Mouse (Mus musculus) embryonic facial prominence, embryonic 10.5 days (tissue): ENCODE data around the gene Ccdc57. TPM values are rescaled to one million over a fixed set of nuclear protein-coding genes. Genes with fewer than 3 reads are reported as not detected.
A peak's percentile ranks its signal among the peaks of the same experiment; 100 is the strongest.

Experiments
- DNase-seq: peaks from one replicate; pipeline ENCODE4 v3.0.0-alpha.2; 2017; ENCODE audit warnings: low spot score
- H3K27ac ChIP-seq: fragments of 300-500 bp; sonication (generic); replicated peaks from 2 replicates; pipeline ENCODE4 v1.5.1; 2016; ENCODE audit warnings: mild to moderate bottlenecking
- H3K27me3 ChIP-seq: fragments of 300-500 bp; sonication (generic); replicated peaks from 2 replicates; pipeline ENCODE4 v1.6.1; 2016; ENCODE audit warnings: low read depth, mild to moderate bottlenecking; ENCODE audit not compliant: poor library complexity, severe bottlenecking
- H3K36me3 ChIP-seq: fragments of 300-500 bp; sonication (generic); replicated peaks from 2 replicates; pipeline ENCODE4 v1.6.1; 2016; ENCODE audit warnings: mild to moderate bottlenecking, moderate library complexity
- H3K4me1 ChIP-seq: fragments of 300-500 bp; sonication (generic); 2 replicates; pipeline ENCODE4 v1.6.1; 2016
- H3K4me3 ChIP-seq: fragments of 300-500 bp; sonication (generic); 2 replicates; pipeline ENCODE4 v1.5.1; 2016; ENCODE audit warnings: mild to moderate bottlenecking, moderate library complexity
- H3K9me3 ChIP-seq: fragments of 300-500 bp; sonication (generic); 2 replicates; pipeline ENCODE4 v1.6.1; 2016; ENCODE audit warnings: mild to moderate bottlenecking
- WGBS: fragments of 180-500 bp; shearing (Covaris S2); methylation state at CpG from one replicate; pipeline ENCODE4 v1.1.7; 2016; 5-methylcytosine and 5-hydroxymethylcytosine counted together
- polyA plus RNA-seq: library from polyadenylated mRNA; unstranded; fragments of >200 nt; fragmentation: Nextera tagmentation; extraction: Ambion mirVana; gene quantifications from 2 replicates; pipeline ENCODE4 v1.2.1, GENCODE M21; 2016

Ccdc57 gene
- polyA plus RNA-seq, 1 experiment from 2014 or later: 6.8 TPM

DNA sequence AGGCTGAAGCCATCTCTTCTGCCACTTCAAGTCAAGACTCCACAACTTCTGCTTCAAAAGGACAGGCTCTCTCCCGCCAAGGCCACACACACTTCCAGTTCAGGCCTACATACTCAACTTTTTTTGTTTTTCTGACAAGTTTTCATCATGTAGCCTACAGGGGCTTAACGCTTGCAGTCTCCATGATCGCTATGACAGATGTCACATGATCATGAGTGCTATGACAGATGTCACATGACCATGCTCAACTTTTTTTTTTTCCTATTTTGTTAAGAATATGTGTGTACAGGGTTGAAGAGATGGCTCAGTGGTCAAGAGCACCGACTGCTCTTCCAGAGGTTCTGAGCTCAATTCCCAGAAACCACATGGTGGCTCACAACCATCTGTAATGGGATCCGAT, 14.9 kb downstream of the Ccdc57 start:
- no peak for DNase-seq
- no peaks in the 10 kb centered on the region for H3K9me3 ChIP-seq
- no peak overlapping the region for H3K27ac ChIP-seq
- H3K27me3 ChIP-seq: no peaks in the 10 kb centered on the region
- no peak overlapping the region for H3K4me3 ChIP-seq
- peaks cover 90% of the 10 kb centered on the region for H3K36me3 ChIP-seq
- H3K4me1 ChIP-seq: no peaks in the 10 kb centered on the region
- WGBS: 96% methylated on average over 5 of the region's 5 CpGs

- H3K27ac ChIP-seq: no peak overlapping the region
- H3K9me3 ChIP-seq: no peaks in the 10 kb centered on the region
- H3K27me3 ChIP-seq: no peaks in the 10 kb centered on the region
- WGBS: 80% methylated on average over 3 of the region's 3 CpGs
- no peak overlapping the region for H3K4me3 ChIP-seq
- H3K36me3 ChIP-seq: peaks cover 79% of the 10 kb centered on the region
- no peaks in the 10 kb centered on the region for H3K4me1 ChIP-seq
- DNase-seq: peak; percentile 19
Observed at GRCm38 (mm10) chr11:120916477-120916876, 16.2 kb downstream of the Ccdc57 start.

DNA sequence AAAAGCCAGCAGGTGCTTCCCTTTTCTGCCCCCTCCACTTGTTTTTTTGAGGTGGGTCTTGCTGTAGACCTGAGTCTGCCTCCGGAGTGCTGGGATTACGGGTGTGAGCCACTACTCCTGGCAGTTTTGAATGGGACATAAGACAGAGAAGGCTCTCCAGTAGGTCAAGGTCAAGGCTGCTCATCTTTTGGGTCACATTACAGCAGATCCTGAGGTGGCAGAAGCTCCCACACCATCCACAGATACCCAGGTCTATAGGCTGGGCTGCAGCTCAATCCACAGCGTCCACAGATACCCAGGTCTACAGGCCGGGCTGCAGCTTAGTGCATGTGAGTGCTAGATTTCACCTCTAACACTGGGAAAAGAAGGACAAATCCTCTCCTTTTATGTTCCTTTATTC, 18.9 kb downstream of the Ccdc57 start:
- no peak overlapping the region for H3K27ac ChIP-seq
- no peaks in the 10 kb centered on the region for H3K4me1 ChIP-seq
- no peaks in the 10 kb centered on the region for H3K9me3 ChIP-seq
- no peaks in the 10 kb centered on the region for H3K27me3 ChIP-seq
- WGBS: 92% methylated on average over 4 of the region's 4 CpGs
- peaks cover 53% of the 10 kb centered on the region for H3K36me3 ChIP-seq
- DNase-seq: no peak
- H3K4me3 ChIP-seq: no peak overlapping the region

DNA sequence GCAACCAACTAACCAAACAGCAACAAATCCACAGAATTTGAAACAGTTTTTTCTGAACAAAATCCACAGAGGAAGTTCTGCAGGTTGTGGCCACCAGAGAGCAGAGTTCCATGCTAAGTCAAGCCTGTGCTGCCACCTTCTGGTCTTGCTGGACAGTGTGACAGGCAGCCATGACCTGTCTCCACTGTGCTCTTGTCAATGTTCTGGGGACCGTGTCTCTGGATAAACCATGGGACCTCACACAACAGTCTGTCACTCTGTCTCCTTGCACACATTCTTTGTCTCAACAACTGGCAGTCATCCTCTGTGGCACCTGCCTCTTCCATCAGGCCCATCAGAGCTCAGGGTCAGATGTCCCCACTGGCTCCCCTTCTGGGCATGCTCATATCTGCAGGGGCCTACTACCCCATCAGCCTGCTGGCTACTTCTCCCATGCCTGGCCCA, 27.2 kb downstream of the Ccdc57 start:
- no peak overlapping the region for H3K27ac ChIP-seq
- whole genome bisulfite sequencing: 34% methylated on average over 1 of the region's 1 CpGs
- H3K4me3 ChIP-seq: peak overlapping the region; percentile 23; the same call in 1 of the 2 replicates
- H3K36me3 ChIP-seq: peaks cover 33% of the 10 kb centered on the region
- peak; percentile 72 for DNase-seq
- no peaks in the 10 kb centered on the region for H3K9me3 ChIP-seq
- H3K27me3 ChIP-seq: no peaks in the 10 kb centered on the region
- no peaks in the 10 kb centered on the region for H3K4me1 ChIP-seq

DNA sequence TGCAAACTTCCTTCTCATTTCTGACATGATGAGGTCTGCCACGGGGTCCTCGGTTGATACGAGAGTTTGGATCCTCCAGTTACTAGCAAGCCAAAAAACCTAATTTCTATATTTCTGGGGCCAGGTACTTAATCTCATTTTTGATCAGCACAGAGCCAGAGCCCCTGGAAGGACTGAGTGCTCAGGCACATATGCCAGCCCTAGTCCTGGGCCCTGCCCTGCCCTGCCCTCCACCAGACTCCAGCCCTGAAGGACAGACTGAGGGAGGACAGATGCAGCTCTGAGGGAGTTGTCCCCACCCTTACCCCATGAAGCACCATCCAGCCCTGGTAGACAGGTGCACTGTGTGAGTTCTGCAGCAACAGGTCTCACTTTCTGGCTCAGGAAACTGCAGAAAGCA, 28.1 kb downstream of the Ccdc57 start:
- Histone ChIP-seq H3K36me3 (peaks cover 33% of the 10 kb centered on the region), H3K9me3 (no peaks in the 10 kb centered on the region), H3K27me3 (no peaks in the 10 kb centered on the region), H3K27ac (no peak overlapping the region), H3K4me1 (no peaks in the 10 kb centered on the region), H3K4me3 (no peak overlapping the region)
- WGBS: 94% methylated on average over 3 of the region's 3 CpGs
- DNase-seq: no peak

DNA sequence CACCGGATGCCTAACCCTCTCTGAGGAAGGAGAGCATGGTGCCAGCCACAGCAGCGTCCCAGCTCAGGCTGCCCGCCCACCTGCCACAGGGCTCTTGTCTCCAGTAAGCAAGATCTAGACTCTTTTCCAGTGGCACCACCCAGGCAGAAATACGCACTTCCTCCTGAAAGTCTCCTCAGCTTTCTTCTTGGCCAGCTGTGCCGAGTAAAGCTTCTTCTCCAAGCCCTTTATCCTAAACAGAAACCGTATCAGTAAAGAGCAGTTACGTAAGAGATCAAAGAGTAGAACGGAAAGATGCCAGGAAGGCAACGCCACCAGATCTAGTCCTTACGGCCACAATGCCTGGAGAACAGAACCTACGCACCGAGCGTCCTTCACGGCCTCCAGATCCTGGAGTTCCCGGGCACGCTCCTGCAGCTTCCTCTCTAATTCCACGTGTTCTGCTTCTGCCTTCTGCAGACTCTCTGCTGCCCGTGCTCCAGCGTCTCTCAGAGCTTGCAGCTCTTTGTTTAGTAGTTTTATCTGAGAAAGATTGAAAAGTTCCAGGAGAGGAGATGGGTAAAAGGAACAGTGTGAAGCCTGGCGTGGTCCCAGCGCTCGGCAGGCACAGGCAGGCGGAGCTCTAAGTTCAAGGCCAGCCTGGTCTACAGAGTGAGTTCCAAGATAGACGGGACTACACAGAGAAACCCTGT, 29.4 kb downstream of the Ccdc57 start:
- 88% methylated on average over 24 of the region's 24 CpGs for WGBS
- DNase-seq: no peak
- Histone ChIP-seq H3K27me3 (no peaks in the 10 kb centered on the region), H3K27ac (no peak overlapping the region), H3K36me3 (peaks cover 38% of the 10 kb centered on the region), H3K4me3 (no peak overlapping the region), H3K4me1 (no peaks in the 10 kb centered on the region), H3K9me3 (no peaks in the 10 kb centered on the region)

- WGBS: 57% methylated on average over 10 of the region's 10 CpGs
- no peaks in the 10 kb centered on the region for H3K9me3 ChIP-seq
- H3K27ac ChIP-seq: no peak overlapping the region
Observed at GRCm38 (mm10) chr11:120902487-120903142, 30.1 kb downstream of the Ccdc57 start.

DNA sequence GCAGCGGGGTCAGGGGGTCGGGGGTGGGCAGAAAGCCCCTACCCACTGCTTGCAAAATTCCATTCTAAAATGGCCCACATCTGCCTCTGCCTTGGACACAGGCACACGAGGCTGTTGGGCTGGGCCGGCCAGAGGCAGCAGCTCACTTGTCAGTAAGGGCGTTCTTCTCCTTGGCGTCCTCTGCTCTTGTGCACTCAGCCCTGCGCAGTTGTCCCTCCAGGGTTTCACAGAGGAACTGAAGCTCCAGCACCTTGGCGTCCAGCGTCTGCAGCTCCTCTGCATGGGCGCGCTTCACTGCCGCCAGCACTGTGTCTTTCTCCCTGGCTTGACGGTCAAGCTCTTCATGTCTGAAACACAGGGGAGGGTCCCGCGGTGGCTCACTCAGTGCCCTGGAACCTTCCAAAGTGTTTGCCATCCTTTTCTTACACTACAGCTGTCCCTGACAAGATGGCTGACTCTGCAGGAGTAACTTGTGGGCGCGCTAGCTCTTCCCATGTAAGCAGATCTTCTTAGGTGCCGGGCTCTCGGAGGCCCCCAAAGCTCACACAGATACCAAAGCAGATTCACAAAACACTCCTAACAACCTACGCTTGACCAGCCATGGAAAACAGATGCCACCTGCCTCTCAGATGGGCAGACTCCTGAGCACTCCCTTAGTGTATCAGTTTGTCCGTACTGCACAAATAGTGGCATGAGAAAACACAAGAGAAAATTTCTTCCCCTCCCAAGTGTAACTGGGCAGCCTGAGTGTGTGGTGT, 30.8 kb downstream of the Ccdc57 start:
- H3K27me3 ChIP-seq: no peaks in the 10 kb centered on the region
- DNase-seq: no peak
- H3K4me1 ChIP-seq: no peaks in the 10 kb centered on the region
- 81% methylated on average over 21 of the region's 21 CpGs for WGBS
- H3K4me3 ChIP-seq: no peak overlapping the region
- peaks cover 40% of the 10 kb centered on the region for H3K36me3 ChIP-seq
- 0 out of 2 replicates have a peak overlapping the region, but pooled peaks have one; percentile 30 for H3K27ac ChIP-seq
- no peaks in the 10 kb centered on the region for H3K9me3 ChIP-seq

More at GRCm38 (mm10) chr11:120902487-120903142, 30.1 kb downstream of the Ccdc57 start:
- no peak for DNase-seq
- Histone ChIP-seq H3K4me3 (no peak overlapping the region), H3K27me3 (no peaks in the 10 kb centered on the region), H3K36me3 (peaks cover 40% of the 10 kb centered on the region), H3K4me1 (no peaks in the 10 kb centered on the region)

DNA sequence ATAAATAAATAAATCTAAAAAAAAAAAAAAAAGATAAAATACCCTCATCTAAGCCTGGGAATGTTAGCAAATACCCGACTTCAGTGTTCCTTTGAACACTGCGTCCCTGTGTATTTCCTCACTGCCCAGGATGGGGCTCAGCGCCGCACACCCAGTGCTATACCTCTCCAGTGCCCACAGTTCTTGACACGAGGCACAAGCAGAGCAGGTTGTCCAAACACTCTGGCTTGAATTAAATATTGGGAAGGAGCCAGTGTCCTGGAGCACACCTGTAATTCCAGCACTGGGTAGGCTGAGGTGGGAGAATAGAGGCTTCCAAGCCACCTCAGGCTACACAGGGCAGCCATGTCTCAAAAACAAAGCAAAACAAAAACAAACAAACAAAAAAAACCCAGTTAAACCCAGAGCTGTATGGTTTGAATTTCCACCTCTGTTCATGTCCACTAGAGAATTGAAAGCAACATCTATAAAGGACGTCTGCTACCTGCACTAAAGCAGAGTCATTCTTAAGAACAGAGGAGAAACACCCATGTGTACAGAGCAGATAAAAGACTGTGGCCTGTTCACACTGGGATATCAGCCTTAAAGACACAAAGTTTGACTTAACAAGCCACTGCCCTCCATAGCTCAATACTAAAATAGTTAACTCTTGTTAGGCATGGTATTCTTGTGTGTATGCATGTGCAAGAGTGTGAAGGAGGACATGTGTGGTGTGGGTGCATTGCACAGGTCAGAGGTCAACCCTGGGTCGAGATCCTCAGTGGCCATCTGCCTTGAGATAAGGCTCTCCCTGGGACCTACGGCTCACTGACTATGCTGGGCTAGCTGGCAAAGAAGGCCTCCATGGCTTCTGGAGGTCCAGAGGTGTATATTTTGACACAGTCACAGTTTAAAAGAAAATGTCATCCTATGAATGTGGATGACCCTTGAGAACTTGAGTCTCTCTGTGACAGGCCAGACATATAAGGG, 32.1 kb downstream of the Ccdc57 start:
- Histone ChIP-seq H3K36me3 (peaks cover 52% of the 10 kb centered on the region), H3K4me1 (no peaks in the 10 kb centered on the region), H3K9me3 (no peaks in the 10 kb centered on the region), H3K27ac (no peak overlapping the region), H3K4me3 (no peak overlapping the region), H3K27me3 (no peaks in the 10 kb centered on the region)
- DNase-seq: no peak
- 89% methylated on average over 8 of the region's 8 CpGs for WGBS

DNA sequence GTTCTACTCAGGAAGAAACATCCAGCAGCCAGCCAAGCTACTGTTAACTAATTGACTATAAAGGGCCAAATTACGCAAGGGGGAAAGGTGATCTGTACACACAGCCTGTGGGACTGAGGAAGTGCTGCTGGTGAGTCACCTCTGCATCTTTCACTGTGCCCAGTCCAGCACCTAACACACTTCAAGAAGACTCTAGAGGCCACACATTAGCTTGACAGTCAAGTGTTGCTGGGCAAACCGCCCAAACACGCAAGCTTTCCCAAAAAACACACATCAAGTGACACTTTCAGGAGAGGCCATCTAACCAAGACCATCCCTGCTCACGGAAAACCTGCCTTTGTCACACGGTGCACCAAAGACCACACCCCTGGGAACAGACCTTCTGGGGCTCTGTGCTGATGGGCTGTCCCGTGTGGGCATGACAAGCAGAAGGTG, 34.5 kb downstream of the Ccdc57 start:
- peaks cover 73% of the 10 kb centered on the region for H3K36me3 ChIP-seq
- no peak overlapping the region for H3K4me3 ChIP-seq
- no peaks in the 10 kb centered on the region for H3K4me1 ChIP-seq
- no peak overlapping the region for H3K27ac ChIP-seq
- H3K27me3 ChIP-seq: no peaks in the 10 kb centered on the region
- 89% methylated on average over 6 of the region's 6 CpGs for WGBS
- H3K9me3 ChIP-seq: no peaks in the 10 kb centered on the region
- no peak for DNase-seq

DNA sequence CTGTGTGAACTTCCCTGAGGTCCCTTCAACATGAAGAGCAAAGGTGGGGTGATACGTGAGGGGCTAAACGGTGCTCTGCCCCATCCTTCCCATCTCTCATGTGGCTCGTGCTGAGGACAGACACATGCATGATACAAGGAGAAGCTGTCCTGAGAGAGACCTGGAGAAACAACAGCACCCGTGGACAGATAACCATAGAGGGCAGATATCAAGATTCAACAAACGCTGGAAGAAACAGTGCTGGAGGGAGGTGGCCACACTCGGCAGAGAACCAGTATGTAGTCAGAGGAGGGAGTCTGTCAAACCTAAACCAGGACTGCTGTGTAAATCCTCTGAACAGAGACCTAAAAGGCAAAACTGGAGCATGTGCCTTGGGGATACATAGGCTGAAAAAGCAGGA, 37.2 kb downstream of the Ccdc57 start:
- H3K27ac ChIP-seq: no peak overlapping the region
- H3K36me3 ChIP-seq: peaks cover 73% of the 10 kb centered on the region
- H3K9me3 ChIP-seq: no peaks in the 10 kb centered on the region
- 93% methylated on average over 6 of the region's 6 CpGs for WGBS
- H3K4me1 ChIP-seq: no peaks in the 10 kb centered on the region
- DNase-seq: no peak
- H3K27me3 ChIP-seq: no peaks in the 10 kb centered on the region
- H3K4me3 ChIP-seq: no peak overlapping the region

GRCm38 (mm10) chr11:120894397-120894796, 38.3 kb downstream of the Ccdc57 start:
- Histone ChIP-seq H3K36me3 (peaks cover 84% of the 10 kb centered on the region), H3K4me3 (no peak overlapping the region), H3K27me3 (no peaks in the 10 kb centered on the region), H3K4me1 (no peaks in the 10 kb centered on the region), H3K9me3 (no peaks in the 10 kb centered on the region), H3K27ac (no peak overlapping the region)
- 90% methylated on average over 8 of the region's 8 CpGs for whole genome bisulfite sequencing
- peak; percentile 16 for DNase-seq
